8 mouse cellular contexts compared by ENCODE assay signal in the genomic region with DNA sequence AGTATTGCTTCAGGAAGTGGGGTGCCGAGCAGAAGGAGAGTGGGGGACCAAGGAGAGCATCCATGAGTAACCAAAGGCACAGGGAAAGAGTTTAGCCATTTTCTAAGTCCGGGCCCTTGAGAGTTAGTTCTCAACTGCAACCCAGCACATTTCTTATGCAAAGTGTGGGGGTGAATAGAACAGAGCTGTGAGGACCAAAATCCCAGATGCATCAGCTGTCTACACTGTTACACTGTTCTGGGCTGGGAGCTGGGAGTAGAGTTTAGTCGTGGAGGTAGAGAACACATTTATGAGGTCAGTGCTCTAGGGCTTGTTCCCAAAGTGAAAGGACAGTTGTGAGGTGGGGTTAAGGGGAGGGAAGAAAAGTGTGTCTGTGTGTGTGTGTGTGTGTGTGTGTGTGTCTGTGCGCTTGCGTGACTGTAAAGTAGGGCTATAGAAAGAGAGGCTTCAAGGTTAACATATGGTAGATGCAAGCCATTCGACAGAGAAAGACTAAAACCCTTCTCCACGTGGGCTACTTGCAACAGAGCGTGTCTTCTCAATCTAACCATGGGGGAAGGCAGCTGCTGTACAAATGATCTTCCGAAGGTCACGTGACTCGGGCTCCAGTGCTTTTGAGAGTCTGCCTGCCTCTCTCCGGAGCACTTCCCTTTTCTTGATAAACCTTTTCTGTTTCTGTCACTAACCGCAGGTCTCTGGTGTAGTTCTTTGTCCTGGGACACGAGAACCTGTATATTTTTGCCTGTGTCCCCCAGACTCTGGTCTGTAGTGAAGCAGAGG.
DNase-seq lines count a peak whose midpoint lies in the region; ATAC-seq lines count a peak whose summit lies in the region.

No protein-coding gene starts in this region.

- H3K9me3 ChIP-seq in midbrain, embryonic 14.5 days (ENCODE audit: control insufficient read depth, low read length), result no peaks in the 10 kb centered on the region
- H3K9me3 ChIP-seq in midbrain, embryonic 16.5 days (replicated peaks; ENCODE audit: control insufficient read depth, low read length, poor library complexity, severe bottlenecking), result no peaks in the 10 kb centered on the region

- intact Hi-C loops in left cerebral cortex, postnatal 4 days (cut with DNase I), result no loop called here

- DNase-seq in adrenal gland, postnatal 10 days, result peak; percentile 25
- no peak for DNase-seq in adrenal gland, postnatal 4 days (ENCODE audit: low spot score in 2 of 2)
- DNase-seq in midbrain, embryonic 14.5 days, result peak; percentile 37
- peak; percentile 18 for DNase-seq in left cerebral cortex, postnatal 4 days
- DNase-seq in naive thymus-derived CD4-positive, alpha-beta T cell, adult 2 months (ENCODE audit: low read depth), result peak; percentile 82
- DNase-seq in cerebellum, adult 9-10 months, result no peak
- no peak for DNase-seq in embryo, embryonic 10.5 days (ENCODE audit: low spot score)

- H3K9ac ChIP-seq in midbrain, embryonic 14.5 days (replicated peaks; ENCODE audit: low read length), result no peak overlapping the region
- H3K9ac ChIP-seq in midbrain, embryonic 16.5 days (ENCODE audit: low read depth, low read length), result no peak overlapping the region

- H3K27ac ChIP-seq in midbrain, embryonic 14.5 days (replicated peaks; ENCODE audit: low read depth, low read length), result no peak overlapping the region
- no peak overlapping the region for H3K27ac ChIP-seq in midbrain, embryonic 16.5 days (ENCODE audit: low read length)

- H3K4me1 ChIP-seq in midbrain, embryonic 14.5 days (ENCODE audit: control insufficient read depth, insufficient read depth, low read length), result no peaks in the 10 kb centered on the region
- no peaks in the 10 kb centered on the region for H3K4me1 ChIP-seq in midbrain, embryonic 16.5 days (ENCODE audit: control insufficient read depth, insufficient read depth, low read length)

- ATAC-seq in midbrain, embryonic 14.5 days (ENCODE audit: low FRiP score, low TSS enrichment), result no peak
- no peak for ATAC-seq in midbrain, embryonic 16.5 days

- no peak overlapping the region for H3K4me2 ChIP-seq in midbrain, embryonic 14.5 days (ENCODE audit: low read length)
- no peak overlapping the region for H3K4me2 ChIP-seq in midbrain, embryonic 16.5 days (ENCODE audit: low read length)

- 60% methylated on average over 14 of the region's 14 CpGs for WGBS in midbrain, embryonic 14.5 days
- 61% methylated on average over 14 of the region's 14 CpGs for WGBS in midbrain, embryonic 16.5 days

- no peaks in the 10 kb centered on the region for H3K36me3 ChIP-seq in midbrain, embryonic 14.5 days (ENCODE audit: control insufficient read depth, insufficient read depth, low read length)
- H3K36me3 ChIP-seq in midbrain, embryonic 16.5 days (ENCODE audit: control insufficient read depth, insufficient read depth, low read length), result no peaks in the 10 kb centered on the region

- H3K27me3 ChIP-seq in midbrain, embryonic 14.5 days (ENCODE audit: control insufficient read depth, insufficient read depth, low read length), result no peaks in the 10 kb centered on the region
- H3K27me3 ChIP-seq in midbrain, embryonic 16.5 days (ENCODE audit: control insufficient read depth, insufficient read depth, low read depth, low read length), result no peaks in the 10 kb centered on the region

- no peak overlapping the region for H3K4me3 ChIP-seq in midbrain, embryonic 14.5 days (replicated peaks; ENCODE audit: low read depth, low read length)
- no peak overlapping the region for H3K4me3 ChIP-seq in midbrain, embryonic 16.5 days (ENCODE audit: low read depth, low read length)

Comparison
In these comparisons a context has a peak if more than half of its experiments do, and no peak if none do; other contexts are left out.
1. DNase-seq: peak in adrenal gland, postnatal 10 days (single experiment), midbrain, embryonic 14.5 days (single experiment), left cerebral cortex, postnatal 4 days (single experiment) and naive thymus-derived CD4-positive, alpha-beta T cell, adult 2 months (single experiment); none in adrenal gland, postnatal 4 days (0 of 2), cerebellum, adult 9-10 months (single experiment) and embryo, embryonic 10.5 days (single experiment).